Mouse (Mus musculus): ENCODE measurements around the gene Ssh2.

GRCm38 (mm10) chr11:77239658-77240345 is 23.7 kb downstream of the Ssh2 start:
- TF ChIP-seq CTCF (IDR thresholded peaks at IDR 0.05; ENCODE audit: borderline replicate concordance, extremely low read depth, insufficient read depth, insufficient read length) (no peak), POLR2A (IDR thresholded peaks at IDR 0.05; ENCODE audit: borderline replicate concordance, extremely low read depth, insufficient read depth, insufficient read length, poor library complexity, severe bottlenecking) (no peak)

Measured in brain, embryonic 14.5 days (tissue).